Mouse (Mus musculus): ENCODE data around the gene Jhy. TPM values are rescaled to one million over a fixed set of nuclear protein-coding genes. Genes with fewer than 3 reads are reported as not detected.

Gene Jhy
- polyA plus RNA-seq, 1 experiment from 2014 or later: 1.9 TPM

Other genes starting within 250 kb of the Jhy start
- gene Hspa8, start 163.1 kb downstream of the Jhy start, polyA plus RNA-seq (2014; fragmentation: Nextera tagmentation; extraction: Ambion mirVana): 2,885 and 3,458 TPM in 2 replicates
- gene Bsx, start 90.0 kb downstream of the Jhy start, polyA plus RNA-seq (2014; fragmentation: Nextera tagmentation; extraction: Ambion mirVana): not detected in 2 replicates
- gene Crtam, start 40.5 kb upstream of the Jhy start, polyA plus RNA-seq (2014; fragmentation: Nextera tagmentation; extraction: Ambion mirVana): 0.13 and 0.39 TPM in 2 replicates
- gene Ubash3b, start 197.6 kb upstream of the Jhy start, polyA plus RNA-seq (2014; fragmentation: Nextera tagmentation; extraction: Ambion mirVana): 27.6 and 32.1 TPM in 2 replicates